Mouse (Mus musculus) liver, embryonic 13.5 days (tissue): Measurements from ENCODE around the gene 1700019A02Rik. TPM values are rescaled to one million over a fixed set of nuclear protein-coding genes. Genes with fewer than 3 reads are reported as not detected.

Source experiments
- ATAC-seq: fragments of 200-750 bp; cut with Nextera tagmentation; 2 replicates; pipeline ENCODE4 v1.8.0; 2017; ENCODE audit warnings: low read depth, mild to moderate bottlenecking, moderate number of reproducible peaks, moderate library complexity
- DNase-seq: peaks from one replicate; pipeline ENCODE4 v3.0.0; 2022
- H3K27ac ChIP-seq: fragments of 300-500 bp; sonication (generic); 2 replicates; pipeline ENCODE4 v1.5.1; 2015; ENCODE audit warnings: moderate library complexity, mild to moderate bottlenecking, inconsistent platforms
- H3K27me3 ChIP-seq: fragments of 300-500 bp; sonication (generic); 2 replicates; pipeline ENCODE4 v1.6.1; 2015; ENCODE audit warnings: mild to moderate bottlenecking, inconsistent platforms
- H3K36me3 ChIP-seq: fragments of 300-500 bp; sonication (generic); 2 replicates; pipeline ENCODE4 v1.6.1; 2015; ENCODE audit warnings: mild to moderate bottlenecking, inconsistent platforms
- H3K4me1 ChIP-seq: fragments of 300-500 bp; sonication (generic); replicated peaks from 2 replicates; pipeline ENCODE4 v1.6.1; 2015; ENCODE audit warnings: inconsistent platforms
- H3K4me2 ChIP-seq: fragments of 300-500 bp; sonication (generic); 2 replicates; pipeline ENCODE4 v1.6.1; 2015; ENCODE audit warnings: inconsistent platforms, mild to moderate bottlenecking, moderate library complexity
- H3K4me3 ChIP-seq: fragments of 300-500 bp; sonication (generic); replicated peaks from 2 replicates; pipeline ENCODE4 v1.5.1; 2015; ENCODE audit warnings: mild to moderate bottlenecking, inconsistent platforms
- H3K9ac ChIP-seq: fragments of 300-500 bp; sonication (generic); 2 replicates; pipeline ENCODE4 v1.6.1; 2015; ENCODE audit warnings: mild to moderate bottlenecking, inconsistent platforms
- H3K9me3 ChIP-seq: fragments of 300-500 bp; sonication (generic); replicated peaks from 2 replicates; pipeline ENCODE4 v1.6.1; 2016; ENCODE audit warnings: inconsistent platforms
- WGBS: fragments of 180-500 bp; shearing (Covaris S2); methylation state at CpG from one replicate; pipeline ENCODE4 v1.1.7; 2015; ENCODE audit not compliant: insufficient replicate concordance; 5-methylcytosine and 5-hydroxymethylcytosine counted together
- polyA plus RNA-seq: library from polyadenylated mRNA; unstranded; fragments of >200 nt; fragmentation: Nextera tagmentation; extraction: Ambion mirVana; gene quantifications from 2 replicates; pipeline ENCODE4 v1.2.1, GENCODE M21; 2015

The 1700019A02Rik gene
- polyA plus RNA-seq, 1 experiment from 2014 or later, result not detected

DNA sequence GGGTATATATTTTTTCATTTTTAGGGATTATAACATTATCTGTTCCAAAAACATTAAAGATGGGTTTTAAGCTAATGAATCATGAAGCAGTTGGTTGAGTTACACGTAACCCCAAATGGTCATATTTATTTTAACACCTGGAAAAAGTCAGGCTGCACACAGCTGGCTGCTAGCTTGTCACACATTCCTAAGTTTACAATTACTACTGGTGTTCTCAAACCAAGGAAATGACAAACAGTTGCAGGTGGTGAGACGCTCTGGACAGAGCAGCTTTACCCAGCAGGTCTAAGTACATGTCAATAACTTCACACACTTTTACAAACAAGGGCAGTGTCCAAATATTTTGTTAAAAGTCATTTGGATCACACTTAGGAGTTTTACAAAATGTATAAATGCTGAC is 64.4 kb downstream of the 1700019A02Rik start:
- DNase-seq (no peak), ATAC-seq (no peak)
- H3K27me3 ChIP-seq, result no peaks in the 10 kb centered on the region
- no peaks in the 10 kb centered on the region for H3K9me3 ChIP-seq
- 54% methylated on average over 2 of the region's 2 CpGs for WGBS
- H3K36me3 ChIP-seq, result no peaks in the 10 kb centered on the region
- no peak overlapping the region for H3K27ac ChIP-seq
- no peak overlapping the region for H3K4me2 ChIP-seq
- no peak overlapping the region for H3K4me3 ChIP-seq
- H3K4me1 ChIP-seq, result no peaks in the 10 kb centered on the region
- no peak overlapping the region for H3K9ac ChIP-seq

DNA sequence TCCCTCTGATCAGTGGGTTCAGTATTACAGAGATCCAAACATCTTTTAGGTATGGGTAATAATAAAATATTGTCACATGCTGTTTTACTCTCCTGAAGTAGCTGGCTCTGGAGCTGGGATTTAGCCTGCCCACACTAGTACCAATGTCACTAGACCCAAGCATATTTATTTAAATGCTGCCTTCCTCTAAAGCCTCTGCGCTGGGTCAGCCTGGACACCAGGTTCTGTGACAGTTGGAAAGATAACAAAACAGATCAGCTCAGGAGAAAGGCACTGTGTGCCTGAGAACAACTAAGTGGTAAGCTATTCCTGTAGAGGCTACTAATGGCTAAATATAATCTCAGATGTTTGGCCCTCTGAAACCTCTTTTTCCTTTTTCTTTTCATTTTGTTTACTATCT is 76.9 kb downstream of the 1700019A02Rik start:
- Histone ChIP-seq H3K4me2 (no peak overlapping the region), H3K9me3 (no peaks in the 10 kb centered on the region), H3K36me3 (no peaks in the 10 kb centered on the region), H3K27me3 (no peaks in the 10 kb centered on the region), H3K9ac (no peak overlapping the region), H3K4me3 (no peak overlapping the region), H3K27ac (no peak overlapping the region), H3K4me1 (no peaks in the 10 kb centered on the region)
- DNase-seq, result no peak
- WGBS, result 60% methylated on average over 1 of the region's 1 CpGs
- ATAC-seq, result no peak

Other genes starting within 250 kb of the 1700019A02Rik start
- gene 1700019D03Rik, start 167.5 kb downstream of the 1700019A02Rik start, polyA plus RNA-seq, result 7.1 and 7.5 TPM in 2 replicates
- gene Mstn, start 126.0 kb downstream of the 1700019A02Rik start, polyA plus RNA-seq, result 0.10 and 0.13 TPM in 2 replicates
- gene Pms1, start 109.4 kb upstream of the 1700019A02Rik start, polyA plus RNA-seq, result 9.7 and 13.6 TPM in 2 replicates
- 29.3 and 33.2 TPM in 2 replicates for gene Ormdl1, start 109.5 kb upstream of the 1700019A02Rik start, polyA plus RNA-seq
- gene Gm28778, start 109.5 kb upstream of the 1700019A02Rik start, polyA plus RNA-seq, result not detected in 2 replicates
- gene Osgepl1, start 126.0 kb upstream of the 1700019A02Rik start, polyA plus RNA-seq, result 27.5 and 30.9 TPM in 2 replicates
- 5.8 and 6.7 TPM in 2 replicates for gene Asdurf, start 165.0 kb upstream of the 1700019A02Rik start, polyA plus RNA-seq
- 0.15 and 0.29 TPM in 2 replicates for gene Gm28551, start 165.0 kb upstream of the 1700019A02Rik start, polyA plus RNA-seq
- 63.7 and 73.5 TPM in 2 replicates for gene Asnsd1, start 165.1 kb upstream of the 1700019A02Rik start, polyA plus RNA-seq